Mouse (Mus musculus): ENCODE data around the gene Gm4737. TPM values are rescaled to one million over a fixed set of nuclear protein-coding genes. Genes with fewer than 3 reads are reported as not detected.
"Not testable (repeated sequence)": the region's sequence is repeated elsewhere in the genome, so short reads cannot be mapped to it uniquely, and the experiment has no call there.

Gene Gm4737
- polyA plus RNA-seq (2014; fragmentation: Nextera tagmentation; extraction: Ambion mirVana), result 3.7 and 4.7 TPM in 2 replicates

DNA sequence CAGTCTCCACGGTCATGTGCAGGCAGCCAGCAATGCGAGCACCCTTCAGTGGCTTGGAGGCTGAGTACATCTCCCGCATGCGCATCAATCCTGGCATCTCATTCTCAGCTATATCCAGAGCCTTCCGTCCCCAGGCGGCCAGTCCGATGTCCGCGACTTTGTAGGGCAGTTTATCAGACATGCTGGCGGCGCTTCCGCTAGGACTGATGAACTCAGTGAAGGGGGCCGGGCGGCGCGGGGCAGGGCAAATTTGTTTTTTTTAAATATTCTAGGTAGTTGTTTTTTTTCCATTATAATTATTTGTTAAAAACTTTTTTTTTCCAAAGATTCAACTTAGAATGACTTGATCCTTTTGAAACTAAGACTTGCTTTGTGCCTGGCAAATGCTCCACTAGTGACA is at the start of gene Gm4737:
Gene Gm4737 (minus strand): TSS at position 246 of the 400 bp plus-strand sequence.
- not testable (repeated sequence) for ATAC-seq (replicated peaks; ENCODE audit: low FRiP score); H3K4me2 ChIP-seq (ENCODE audit: low read depth, low read length, severe bottlenecking); H3K27ac ChIP-seq (ENCODE audit: low read depth, low read length); H3K4me3 ChIP-seq (ENCODE audit: low read depth, low read length); H3K4me1 ChIP-seq (replicated peaks; ENCODE audit: control insufficient read depth, insufficient read depth, low read length); H3K36me3 ChIP-seq (ENCODE audit: control insufficient read depth, insufficient read depth, low read length); H3K9ac ChIP-seq (ENCODE audit: low read length); DNase-seq (ENCODE audit: low spot score); H3K9me3 ChIP-seq (ENCODE audit: control insufficient read depth, low read length); H3K27me3 ChIP-seq (ENCODE audit: control insufficient read depth, insufficient read depth, low read length)
- WGBS, result 97% methylated on average over 8 of the region's 16 CpGs

DNA sequence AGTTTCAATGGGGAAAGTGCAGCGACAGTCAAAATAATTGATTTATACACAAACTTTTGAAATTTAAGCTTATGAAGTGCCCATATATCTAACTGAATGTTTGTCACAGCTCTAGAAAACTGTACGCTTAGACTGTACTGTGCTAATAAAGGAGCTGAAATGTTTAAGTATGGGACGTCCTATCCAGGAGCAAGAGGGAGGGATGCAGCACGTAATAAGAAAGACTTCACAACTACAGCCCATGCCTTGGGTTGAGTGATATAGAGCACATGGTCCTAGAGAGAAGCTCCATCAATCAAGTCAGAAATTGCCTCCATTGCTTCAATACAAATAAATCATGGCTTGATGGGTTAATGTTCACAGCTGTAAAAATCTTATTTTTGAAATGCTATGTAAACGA is 40.9 kb upstream of the Gm4737 start:
- no peak overlapping the region for H3K4me2 ChIP-seq (ENCODE audit: low read depth, low read length, severe bottlenecking)
- ATAC-seq (replicated peaks; ENCODE audit: low FRiP score) (no peak), DNase-seq (ENCODE audit: low spot score) (no peak)
- H3K9me3 ChIP-seq (ENCODE audit: control insufficient read depth, low read length), result no peaks in the 10 kb centered on the region
- no peaks in the 10 kb centered on the region for H3K4me1 ChIP-seq (replicated peaks; ENCODE audit: control insufficient read depth, insufficient read depth, low read length)
- no peak overlapping the region for H3K27ac ChIP-seq (ENCODE audit: low read depth, low read length)
- H3K4me3 ChIP-seq (ENCODE audit: low read depth, low read length), result no peak overlapping the region
- H3K27me3 ChIP-seq (ENCODE audit: control insufficient read depth, insufficient read depth, low read length), result no peaks in the 10 kb centered on the region
- no peaks in the 10 kb centered on the region for H3K36me3 ChIP-seq (ENCODE audit: control insufficient read depth, insufficient read depth, low read length)
- 91% methylated on average over 5 of the region's 5 CpGs for WGBS
- H3K9ac ChIP-seq (ENCODE audit: low read length), result no peak overlapping the region

GRCm38 (mm10) chr16:46183096-46183495 is 28.2 kb upstream of the Gm4737 start:
- ATAC-seq (replicated peaks; ENCODE audit: low FRiP score), result no peak
- Histone ChIP-seq H3K27ac (ENCODE audit: low read depth, low read length) (no peak overlapping the region), H3K4me2 (ENCODE audit: low read depth, low read length, severe bottlenecking) (no peak overlapping the region), H3K4me3 (ENCODE audit: low read depth, low read length) (no peak overlapping the region), H3K4me1 (replicated peaks; ENCODE audit: control insufficient read depth, insufficient read depth, low read length) (no peaks in the 10 kb centered on the region), H3K9ac (ENCODE audit: low read length) (no peak overlapping the region), H3K9me3 (ENCODE audit: control insufficient read depth, low read length) (no peaks in the 10 kb centered on the region), H3K27me3 (ENCODE audit: control insufficient read depth, insufficient read depth, low read length) (no peaks in the 10 kb centered on the region), H3K36me3 (ENCODE audit: control insufficient read depth, insufficient read depth, low read length) (no peaks in the 10 kb centered on the region)
- no peak for DNase-seq (ENCODE audit: low spot score)
- 85% methylated on average over 5 of the region's 5 CpGs for WGBS

- H3K27ac ChIP-seq (ENCODE audit: low read depth, low read length), result no peak overlapping the region
- no peaks in the 10 kb centered on the region for H3K27me3 ChIP-seq (ENCODE audit: control insufficient read depth, insufficient read depth, low read length)
- no peak for DNase-seq (ENCODE audit: low spot score)
- H3K9me3 ChIP-seq (ENCODE audit: control insufficient read depth, low read length), result no peaks in the 10 kb centered on the region
- no peak overlapping the region for H3K4me3 ChIP-seq (ENCODE audit: low read depth, low read length)
- ATAC-seq (replicated peaks; ENCODE audit: low FRiP score), result no peak
- no peak overlapping the region for H3K4me2 ChIP-seq (ENCODE audit: low read depth, low read length, severe bottlenecking)
- H3K9ac ChIP-seq (ENCODE audit: low read length), result no peak overlapping the region
- no peaks in the 10 kb centered on the region for H3K36me3 ChIP-seq (ENCODE audit: control insufficient read depth, insufficient read depth, low read length)
- no peaks in the 10 kb centered on the region for H3K4me1 ChIP-seq (replicated peaks; ENCODE audit: control insufficient read depth, insufficient read depth, low read length)
- WGBS, result 23% methylated on average over 4 of the region's 4 CpGs
These were observed 23.4 kb upstream of the Gm4737 start for GRCm38 (mm10) chr16:46178121-46178801.

GRCm38 (mm10) chr16:46173039-46173438 is 18.2 kb upstream of the Gm4737 start:
- Histone ChIP-seq H3K4me2 (ENCODE audit: low read depth, low read length, severe bottlenecking) (no peak overlapping the region), H3K27me3 (ENCODE audit: control insufficient read depth, insufficient read depth, low read length) (no peaks in the 10 kb centered on the region), H3K9ac (ENCODE audit: low read length) (no peak overlapping the region), H3K9me3 (ENCODE audit: control insufficient read depth, low read length) (no peaks in the 10 kb centered on the region), H3K36me3 (ENCODE audit: control insufficient read depth, insufficient read depth, low read length) (no peaks in the 10 kb centered on the region), H3K4me3 (ENCODE audit: low read depth, low read length) (no peak overlapping the region), H3K4me1 (replicated peaks; ENCODE audit: control insufficient read depth, insufficient read depth, low read length) (no peaks in the 10 kb centered on the region), H3K27ac (ENCODE audit: low read depth, low read length) (no peak overlapping the region)
- ATAC-seq (replicated peaks; ENCODE audit: low FRiP score) (no peak), DNase-seq (ENCODE audit: low spot score) (no peak)

DNA sequence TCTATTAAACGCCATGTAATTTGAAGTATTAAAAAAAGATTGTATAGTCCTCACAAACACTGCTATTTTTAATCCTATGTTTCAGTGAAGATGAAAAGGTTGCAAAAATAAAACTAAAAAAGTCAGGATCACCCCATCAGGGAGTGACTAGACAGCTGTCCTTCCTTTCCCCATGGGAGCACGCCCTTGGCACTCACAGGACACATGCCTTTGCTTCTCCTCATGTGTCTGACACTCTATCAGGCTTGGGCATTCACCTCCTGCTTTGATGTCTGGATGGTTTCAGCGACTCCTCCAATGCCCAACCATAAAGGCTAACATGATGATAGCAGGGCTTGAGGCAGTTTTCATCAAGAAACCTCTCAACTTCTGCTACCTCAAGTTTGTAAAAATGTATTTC is 12.1 kb upstream of the Gm4737 start:
- whole genome bisulfite sequencing, result 77% methylated on average over 3 of the region's 3 CpGs
- Histone ChIP-seq H3K27me3 (ENCODE audit: control insufficient read depth, insufficient read depth, low read length) (no peaks in the 10 kb centered on the region), H3K9ac (ENCODE audit: low read length) (no peak overlapping the region), H3K4me1 (replicated peaks; ENCODE audit: control insufficient read depth, insufficient read depth, low read length) (no peaks in the 10 kb centered on the region), H3K9me3 (ENCODE audit: control insufficient read depth, low read length) (no peaks in the 10 kb centered on the region), H3K27ac (ENCODE audit: low read depth, low read length) (no peak overlapping the region), H3K4me2 (ENCODE audit: low read depth, low read length, severe bottlenecking) (no peak overlapping the region), H3K4me3 (ENCODE audit: low read depth, low read length) (no peak overlapping the region), H3K36me3 (ENCODE audit: control insufficient read depth, insufficient read depth, low read length) (no peaks in the 10 kb centered on the region)
- DNase-seq (ENCODE audit: low spot score) (no peak), ATAC-seq (replicated peaks; ENCODE audit: low FRiP score) (no peak)

GRCm38 (mm10) chr16:46165305-46165704 is 10.4 kb upstream of the Gm4737 start:
- H3K27ac ChIP-seq (ENCODE audit: low read depth, low read length), result no peak overlapping the region
- no peak overlapping the region for H3K4me2 ChIP-seq (ENCODE audit: low read depth, low read length, severe bottlenecking)
- no peak overlapping the region for H3K9ac ChIP-seq (ENCODE audit: low read length)
- 87% methylated on average over 4 of the region's 4 CpGs for WGBS
- ATAC-seq (replicated peaks; ENCODE audit: low FRiP score) (no peak), DNase-seq (ENCODE audit: low spot score) (no peak)
- no peaks in the 10 kb centered on the region for H3K27me3 ChIP-seq (ENCODE audit: control insufficient read depth, insufficient read depth, low read length)
- no peaks in the 10 kb centered on the region for H3K36me3 ChIP-seq (ENCODE audit: control insufficient read depth, insufficient read depth, low read length)
- H3K4me3 ChIP-seq (ENCODE audit: low read depth, low read length), result no peak overlapping the region
- H3K9me3 ChIP-seq (ENCODE audit: control insufficient read depth, low read length), result no peaks in the 10 kb centered on the region
- no peaks in the 10 kb centered on the region for H3K4me1 ChIP-seq (replicated peaks; ENCODE audit: control insufficient read depth, insufficient read depth, low read length)

DNA sequence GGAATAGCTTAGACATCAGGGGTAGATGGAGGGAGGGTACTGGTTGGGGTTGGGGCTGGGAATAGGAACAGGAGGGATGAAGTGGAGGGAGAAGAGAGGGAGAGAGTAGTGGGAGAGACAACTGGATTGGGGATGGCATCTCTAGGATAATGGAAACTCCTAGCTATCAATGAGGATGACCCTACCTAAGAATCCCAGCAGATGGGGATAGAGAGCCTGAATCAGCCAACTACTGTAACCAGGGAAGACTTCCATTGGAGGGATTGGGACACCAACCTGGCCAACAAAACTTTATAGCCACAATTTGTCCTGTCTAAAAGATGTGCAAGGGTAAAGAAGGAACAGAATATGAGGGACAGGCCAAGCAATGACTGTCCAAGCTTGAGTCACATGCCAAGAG is 3.7 kb downstream of the Gm4737 start:
- H3K4me2 ChIP-seq (ENCODE audit: low read depth, low read length, severe bottlenecking), result no peak overlapping the region
- no peaks in the 10 kb centered on the region for H3K36me3 ChIP-seq (ENCODE audit: control insufficient read depth, insufficient read depth, low read length)
- DNase-seq (ENCODE audit: low spot score) (no peak), ATAC-seq (replicated peaks; ENCODE audit: low FRiP score) (no peak)
- H3K27me3 ChIP-seq (ENCODE audit: control insufficient read depth, insufficient read depth, low read length), result no peaks in the 10 kb centered on the region
- H3K27ac ChIP-seq (ENCODE audit: low read depth, low read length), result no peak overlapping the region
- H3K9me3 ChIP-seq (ENCODE audit: control insufficient read depth, low read length), result no peaks in the 10 kb centered on the region
- H3K4me1 ChIP-seq (replicated peaks; ENCODE audit: control insufficient read depth, insufficient read depth, low read length), result no peaks in the 10 kb centered on the region
- H3K9ac ChIP-seq (ENCODE audit: low read length), result no peak overlapping the region
- H3K4me3 ChIP-seq (ENCODE audit: low read depth, low read length), result no peak overlapping the region

DNA sequence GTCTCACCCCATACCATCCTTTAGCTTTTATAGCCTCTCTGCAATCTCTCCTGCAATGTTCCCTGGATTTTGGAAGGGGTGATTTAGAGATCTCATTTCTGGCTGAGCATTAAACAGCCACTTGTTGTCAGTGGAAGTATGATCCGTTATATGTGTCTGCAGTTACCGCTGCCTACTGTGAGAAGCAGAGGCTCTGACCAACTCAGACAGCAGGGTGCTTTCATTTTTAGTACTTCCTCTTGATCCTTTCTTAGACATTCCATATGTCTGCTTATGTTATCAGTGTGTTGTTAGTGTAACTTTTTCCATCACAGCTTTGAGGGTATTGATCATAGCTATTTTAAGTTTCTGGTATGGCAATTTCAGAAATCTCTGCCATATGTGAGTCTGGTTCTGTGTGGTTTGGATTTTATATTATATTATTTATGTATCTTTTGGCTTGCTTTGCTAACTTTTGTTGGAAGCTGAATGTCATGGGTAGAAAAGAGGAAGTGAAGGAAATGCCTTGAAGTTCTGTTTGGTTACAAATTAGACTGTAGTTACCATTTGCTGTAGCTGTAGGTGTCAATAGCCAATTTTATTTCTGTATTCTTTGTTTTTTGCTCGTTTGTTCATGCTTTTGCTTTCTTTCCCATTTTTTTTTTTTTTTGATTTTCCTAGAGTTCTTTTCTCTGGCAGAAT is 6.1 kb downstream of the Gm4737 start:
- Histone ChIP-seq H3K9me3 (ENCODE audit: control insufficient read depth, low read length) (no peaks in the 10 kb centered on the region), H3K4me1 (replicated peaks; ENCODE audit: control insufficient read depth, insufficient read depth, low read length) (no peaks in the 10 kb centered on the region), H3K36me3 (ENCODE audit: control insufficient read depth, insufficient read depth, low read length) (no peaks in the 10 kb centered on the region), H3K27me3 (ENCODE audit: control insufficient read depth, insufficient read depth, low read length) (no peaks in the 10 kb centered on the region), H3K4me3 (ENCODE audit: low read depth, low read length) (no peak overlapping the region), H3K27ac (ENCODE audit: low read depth, low read length) (no peak overlapping the region), H3K4me2 (ENCODE audit: low read depth, low read length, severe bottlenecking) (no peak overlapping the region), H3K9ac (ENCODE audit: low read length) (no peak overlapping the region)
- DNase-seq (ENCODE audit: low spot score) (no peak), ATAC-seq (replicated peaks; ENCODE audit: low FRiP score) (no peak)
- 78% methylated on average over 3 of the region's 3 CpGs for WGBS

All from forebrain, embryonic 11.5 days (tissue).